19 mouse cellular contexts compared by ENCODE assay signal in genomic region chr6:114974331-114974730, GRCm38 (mm10). TPM values are rescaled to one million over a fixed set of nuclear protein-coding genes. Genes with fewer than 3 reads are reported as not detected.
A peak's percentile ranks its signal among the peaks of the same experiment; 100 is the strongest.
DNase-seq lines count a peak whose midpoint lies in the region.
"Had no signal": no experiment of that assay in that cellular context is flagged by ENCODE, and none has a peak within 500 bp of the region (broad histone marks: within the 10 kb centered on the region; RNA-seq: fewer than 3 reads in every experiment).

No protein-coding gene starts in this region.

- peak; percentile 22 for DNase-seq in ES-CJ7 (ENCODE audit: low read depth, low spot score)
- peak; percentile 86 for DNase-seq in R1 (ENCODE audit: low read depth, low spot score)
- DNase-seq in ZHBTc4 (ENCODE audit: low read depth, low spot score) = peak; percentile 80
- DNase-seq in kidney, postnatal 25 days = no peak
- no peak for DNase-seq in thymus, postnatal 4 days
- DNase-seq in left cerebral cortex, adult 18-20 months (ENCODE audit: low spot score in 2 of 2) = no peak
- DNase-seq: adrenal gland, adult 2 months; adrenal gland, adult 8-10 months; adrenal gland, postnatal 10 days; adrenal gland, postnatal 14 days; adrenal gland, postnatal 25 days; adrenal gland, postnatal 36 days; B cell, adult 2 months; cerebellum, adult 11 months; cerebellum, adult 11-12 months; cerebellum, adult 18-20 months; cerebellum, adult 2 months; cerebellum, adult 8-10 months; cerebellum, adult 9-10 months had no signal

RNA-seq across cellular contexts. Expression of gene Vgll4, which starts 4.5 kb away (rescaled TPM):
- 10 to 100 TPM; 55.3 to 62.5 TPM for total RNA-seq in left cerebral cortex, adult 18-20 months (2021)

Comparison
In these comparisons a context has a peak if more than half of its experiments do, and no peak if none do; other contexts are left out.
1. DNase-seq: peak in ES-CJ7 (single experiment), R1 (single experiment) and ZHBTc4 (single experiment); none in kidney, postnatal 25 days (0 of 2), thymus, postnatal 4 days (single experiment) and left cerebral cortex, adult 18-20 months (0 of 2).